Mouse (Mus musculus): Measurements from ENCODE around the gene Tlr7.
"Not testable (repeated sequence)": the region's sequence is repeated elsewhere in the genome, so short reads cannot be mapped to it uniquely, and the experiment has no call there.

Tlr7 gene

GRCm38 (mm10) chrX:167330399-167330798 is at the start of gene Tlr7:
Gene Tlr7 (minus strand): TSS chrX:167330558.
- peak in 1 of 2 experiments; percentile 8 for DNase-seq

GRCm38 (mm10) chrX:167380073-167380472 is 49.7 kb upstream of the Tlr7 start:
- no peak for DNase-seq

- DNase-seq: peak; percentile 18 to 46
Measured at GRCm38 (mm10) chrX:167361231-167361630, 30.9 kb upstream of the Tlr7 start.

GRCm38 (mm10) chrX:167359704-167360103 is 29.3 kb upstream of the Tlr7 start:
- DNase-seq: peak; percentile 39 to 62

- no peak for DNase-seq
Measured at GRCm38 (mm10) chrX:167357415-167357814, 27.1 kb upstream of the Tlr7 start.

GRCm38 (mm10) chrX:167355965-167356364 is 25.6 kb upstream of the Tlr7 start:
- no peak for DNase-seq

GRCm38 (mm10) chrX:167353617-167354016 is 23.3 kb upstream of the Tlr7 start:
- no peak for DNase-seq

- DNase-seq: no peak
Measured at GRCm38 (mm10) chrX:167346440-167346839, 16.1 kb upstream of the Tlr7 start.

- no peak for DNase-seq
Measured at GRCm38 (mm10) chrX:167344356-167344755, 14.0 kb upstream of the Tlr7 start.

- no peak for DNase-seq
Measured at GRCm38 (mm10) chrX:167341811-167342210, 11.5 kb upstream of the Tlr7 start.

- no peak for DNase-seq
Measured at GRCm38 (mm10) chrX:167340190-167340589, 9.8 kb upstream of the Tlr7 start.

GRCm38 (mm10) chrX:167337990-167338389 is 7.6 kb upstream of the Tlr7 start:
- no peak for DNase-seq

- DNase-seq: no peak
Measured at GRCm38 (mm10) chrX:167334571-167334970, 4.2 kb upstream of the Tlr7 start.

GRCm38 (mm10) chrX:167332607-167333006 is 2.2 kb upstream of the Tlr7 start:
- no peak for DNase-seq

GRCm38 (mm10) chrX:167330993-167331392 is 635 bp upstream of the Tlr7 start:
- DNase-seq: no peak

- DNase-seq: no peak
Measured at GRCm38 (mm10) chrX:167329620-167330019, 738 bp downstream of the Tlr7 start.

- DNase-seq: no peak
Measured at GRCm38 (mm10) chrX:167329098-167329497, 1.3 kb downstream of the Tlr7 start.

GRCm38 (mm10) chrX:167328519-167328918 is 1.8 kb downstream of the Tlr7 start:
- DNase-seq: no peak

- no peak for DNase-seq
Measured at GRCm38 (mm10) chrX:167323742-167324141, 6.6 kb downstream of the Tlr7 start.

- no peak for DNase-seq
Measured at GRCm38 (mm10) chrX:167321233-167321806, 9.0 kb downstream of the Tlr7 start.

GRCm38 (mm10) chrX:167318819-167319396 is 11.4 kb downstream of the Tlr7 start:
- no peak for DNase-seq

GRCm38 (mm10) chrX:167315766-167316165 is 14.6 kb downstream of the Tlr7 start:
- DNase-seq: no peak

- DNase-seq: no peak
Measured at GRCm38 (mm10) chrX:167315093-167315726, 15.1 kb downstream of the Tlr7 start.

- not testable (repeated sequence) for DNase-seq
Measured at GRCm38 (mm10) chrX:167302061-167302460, 28.3 kb downstream of the Tlr7 start.
